Mouse (Mus musculus) forebrain, embryonic 16.5 days (tissue): ENCODE measurements around the gene Grk5. TPM values are rescaled to one million over a fixed set of nuclear protein-coding genes. Genes with fewer than 3 reads are reported as not detected.

ENCODE experiments used
- ATAC-seq: fragments of 200-750 bp; cut with Nextera tagmentation; 2 replicates; pipeline ENCODE4 v1.8.0; 2017; ENCODE audit warnings: mild to moderate bottlenecking, moderate library complexity
- H3K27ac ChIP-seq: fragments of 300-500 bp; sonication (generic); 2 replicates; pipeline ENCODE4 v1.5.1; 2014; ENCODE audit warnings: low read length, control low read depth
- H3K27me3 ChIP-seq: fragments of 300-500 bp; sonication (generic); replicated peaks from 2 replicates; pipeline ENCODE4 v1.6.1; 2014; ENCODE audit warnings: low read length; ENCODE audit not compliant: control insufficient read depth, insufficient read depth
- H3K36me3 ChIP-seq: fragments of 300-500 bp; sonication (generic); 2 replicates; pipeline ENCODE4 v1.6.1; 2014; ENCODE audit not compliant: control insufficient read depth, insufficient read depth
- H3K4me1 ChIP-seq: fragments of 300-500 bp; sonication (generic); replicated peaks from 2 replicates; pipeline ENCODE4 v1.6.1; 2014; ENCODE audit warnings: low read length; ENCODE audit not compliant: control insufficient read depth, insufficient read depth
- H3K4me2 ChIP-seq: fragments of 300-500 bp; sonication (generic); 2 replicates; pipeline ENCODE4 v1.6.1; 2014; ENCODE audit warnings: mild to moderate bottlenecking, low read length, control low read depth
- H3K4me3 ChIP-seq: fragments of 300-500 bp; sonication (generic); replicated peaks from 2 replicates; pipeline ENCODE4 v1.5.1; 2014; ENCODE audit warnings: mild to moderate bottlenecking, low read length, control low read depth
- H3K9ac ChIP-seq: fragments of 300-500 bp; sonication (generic); replicated peaks from 2 replicates; pipeline ENCODE4 v1.6.1; 2014; ENCODE audit warnings: low read depth, low read length, control low read depth
- H3K9me3 ChIP-seq: fragments of 300-500 bp; sonication (generic); 2 replicates; pipeline ENCODE4 v1.6.1; 2016; ENCODE audit warnings: low read length; ENCODE audit not compliant: control insufficient read depth
- WGBS: fragments of 180-500 bp; shearing (Covaris S2); extraction: QIAGEN DNeasy Blood & Tissue Kit; methylation state at CpG from one replicate; pipeline ENCODE4 v1.1.7; 2014; 5-methylcytosine and 5-hydroxymethylcytosine counted together
- polyA plus RNA-seq: library from polyadenylated mRNA; unstranded; fragments of >200 nt; fragmentation: Nextera tagmentation; extraction: Ambion mirVana; gene quantifications from 2 replicates; pipeline ENCODE4 v1.2.1, GENCODE M21; 2015

Gene Grk5
- polyA plus RNA-seq, 1 experiment from 2014 or later: 2.4 TPM

DNA sequence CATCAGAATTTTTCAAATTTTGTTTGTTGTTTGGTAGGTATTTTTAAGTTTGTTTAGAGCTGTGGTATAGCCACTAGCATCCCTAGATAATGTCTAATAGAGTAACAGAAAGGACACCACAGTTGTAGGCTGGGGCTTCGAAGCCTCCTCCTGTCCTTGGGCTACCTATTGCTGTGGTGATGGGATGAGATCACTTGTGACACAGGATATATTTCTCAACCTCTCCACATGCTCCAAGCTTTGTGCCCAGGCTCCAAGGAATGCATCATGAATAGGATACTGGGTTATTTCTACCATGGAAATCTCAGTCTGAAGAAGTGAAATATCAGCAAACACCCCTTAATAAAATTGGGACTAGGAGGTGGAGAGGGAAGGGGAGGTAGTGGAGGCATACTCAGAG is 198.2 kb downstream of the Grk5 start:
- H3K4me3 ChIP-seq: no peak overlapping the region
- H3K36me3 ChIP-seq: peaks cover 2% of the 10 kb centered on the region; the same call in 1 of the 2 replicates
- H3K9me3 ChIP-seq: no peaks in the 10 kb centered on the region
- no peaks in the 10 kb centered on the region for H3K4me1 ChIP-seq
- no peak for ATAC-seq
- no peaks in the 10 kb centered on the region for H3K27me3 ChIP-seq
- no peak overlapping the region for H3K4me2 ChIP-seq
- no peak overlapping the region for H3K27ac ChIP-seq
- no peak overlapping the region for H3K9ac ChIP-seq
- WGBS: 92% methylated on average over 1 of the region's 1 CpGs

DNA sequence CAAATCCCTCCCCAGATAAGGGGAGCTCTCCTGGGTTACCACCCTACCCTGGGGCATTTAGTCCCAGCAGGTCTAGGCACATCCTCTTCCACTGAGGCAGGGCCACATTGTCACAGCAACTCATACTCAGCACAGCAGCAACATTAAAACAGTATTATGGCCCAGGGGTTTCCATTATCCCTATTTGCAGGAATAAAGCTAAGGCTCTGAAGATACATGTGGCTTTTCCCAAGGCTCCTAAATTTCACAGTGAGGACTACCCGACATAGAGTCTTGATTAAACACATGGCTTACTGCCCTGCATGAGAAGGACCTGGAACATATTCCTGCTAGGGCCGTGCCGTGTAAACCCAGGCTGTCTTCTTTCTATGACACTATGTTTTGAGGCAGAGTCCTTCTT is 199.5 kb downstream of the Grk5 start:
- no peaks in the 10 kb centered on the region for H3K9me3 ChIP-seq
- no peak overlapping the region for H3K4me3 ChIP-seq
- no peak for ATAC-seq
- H3K27me3 ChIP-seq: no peaks in the 10 kb centered on the region
- no peak overlapping the region for H3K4me2 ChIP-seq
- H3K9ac ChIP-seq: no peak overlapping the region
- peaks cover 2% of the 10 kb centered on the region; the same call in 1 of the 2 replicates for H3K36me3 ChIP-seq
- no peak overlapping the region for H3K27ac ChIP-seq
- H3K4me1 ChIP-seq: no peaks in the 10 kb centered on the region
- WGBS: 90% methylated on average over 3 of the region's 3 CpGs

DNA sequence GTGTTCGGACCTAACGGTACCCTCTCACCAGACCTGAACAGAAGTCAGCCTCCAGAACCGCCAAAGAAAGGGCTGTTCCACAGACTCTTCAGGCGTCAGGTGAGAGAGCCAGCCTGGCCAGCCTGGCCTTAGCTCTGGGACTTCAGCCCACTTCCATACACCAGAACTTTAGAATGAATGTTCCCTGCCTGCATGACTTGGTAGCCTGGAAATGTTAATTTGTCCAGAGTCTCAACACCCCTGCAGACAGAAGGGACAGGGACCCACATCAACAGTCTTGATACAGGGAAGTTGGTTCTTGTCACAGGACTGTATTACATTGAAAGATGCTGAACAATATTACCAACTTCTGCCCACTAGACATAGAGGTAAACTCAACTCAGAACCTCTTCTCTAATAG is 201.0 kb downstream of the Grk5 start:
- Histone ChIP-seq H3K36me3 (peaks cover 2% of the 10 kb centered on the region; the same call in 1 of the 2 replicates), H3K4me2 (no peak overlapping the region), H3K27ac (no peak overlapping the region), H3K9me3 (no peaks in the 10 kb centered on the region), H3K9ac (no peak overlapping the region), H3K4me1 (no peaks in the 10 kb centered on the region), H3K4me3 (no peak overlapping the region), H3K27me3 (no peaks in the 10 kb centered on the region)
- no peak for ATAC-seq
- 94% methylated on average over 4 of the region's 4 CpGs for WGBS

DNA sequence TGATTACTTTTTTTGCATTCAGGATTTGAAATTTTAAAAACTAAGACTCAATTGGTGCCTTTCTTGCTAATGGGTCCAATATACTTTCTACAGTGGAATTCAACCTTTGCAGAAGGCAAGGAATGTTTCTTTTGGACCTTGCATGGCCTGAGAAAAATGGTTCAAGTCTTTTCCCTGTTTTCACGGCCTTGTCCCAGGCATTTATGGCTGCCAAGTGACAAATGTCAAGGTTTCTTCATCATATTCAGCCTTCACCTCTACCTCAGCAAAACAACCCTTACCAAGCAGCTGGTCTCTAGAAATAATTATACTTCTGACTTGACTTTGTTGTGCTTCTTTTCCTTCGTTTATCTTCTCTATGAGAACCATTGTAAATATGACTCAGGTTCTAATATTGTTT is 207.2 kb downstream of the Grk5 start:
- H3K9me3 ChIP-seq: no peaks in the 10 kb centered on the region
- WGBS: 86% methylated on average over 2 of the region's 2 CpGs
- ATAC-seq: no peak
- no peak overlapping the region for H3K27ac ChIP-seq
- H3K4me3 ChIP-seq: no peak overlapping the region
- no peaks in the 10 kb centered on the region for H3K27me3 ChIP-seq
- H3K36me3 ChIP-seq: no peaks in the 10 kb centered on the region
- H3K9ac ChIP-seq: no peak overlapping the region
- no peak overlapping the region for H3K4me2 ChIP-seq
- no peaks in the 10 kb centered on the region for H3K4me1 ChIP-seq

GRCm38 (mm10) chr19:61097764-61098163 is 208.2 kb downstream of the Grk5 start:
- Histone ChIP-seq H3K4me1 (no peaks in the 10 kb centered on the region), H3K27me3 (no peaks in the 10 kb centered on the region), H3K9me3 (no peaks in the 10 kb centered on the region), H3K4me3 (no peak overlapping the region), H3K36me3 (no peaks in the 10 kb centered on the region), H3K4me2 (no peak overlapping the region), H3K9ac (no peak overlapping the region), H3K27ac (no peak overlapping the region)
- peak; percentile 55; the same call in 1 of the 2 replicates for ATAC-seq
- WGBS: 19% methylated on average over 4 of the region's 4 CpGs

GRCm38 (mm10) chr19:61110184-61110583 is 220.6 kb downstream of the Grk5 start:
- Histone ChIP-seq H3K4me2 (no peak overlapping the region), H3K9ac (no peak overlapping the region), H3K27me3 (no peaks in the 10 kb centered on the region), H3K4me3 (no peak overlapping the region), H3K36me3 (no peaks in the 10 kb centered on the region), H3K27ac (no peak overlapping the region), H3K9me3 (peaks cover 9% of the 10 kb centered on the region), H3K4me1 (no peaks in the 10 kb centered on the region)
- 60% methylated on average over 2 of the region's 2 CpGs for WGBS
- no peak for ATAC-seq

- 91% methylated on average over 10 of the region's 10 CpGs for WGBS
- peaks cover 5% of the 10 kb centered on the region; the same call in 1 of the 2 replicates for H3K36me3 ChIP-seq
- no peaks in the 10 kb centered on the region for H3K27me3 ChIP-seq
- no peak overlapping the region for H3K4me3 ChIP-seq
- H3K9ac ChIP-seq: no peak overlapping the region
- ATAC-seq: no peak
- peaks cover 2% of the 10 kb centered on the region; the same call in 1 of the 2 replicates for H3K9me3 ChIP-seq
- no peak overlapping the region for H3K4me2 ChIP-seq
- no peaks in the 10 kb centered on the region for H3K4me1 ChIP-seq
- H3K27ac ChIP-seq: no peak overlapping the region
These were observed 241.5 kb downstream of the Grk5 start for GRCm38 (mm10) chr19:61131096-61131495.

GRCm38 (mm10) chr19:61138655-61139054 is 249.1 kb downstream of the Grk5 start:
- no peak overlapping the region for H3K4me3 ChIP-seq

GRCm38 (mm10) chr19:61140342-61141206 is 251.0 kb downstream of the Grk5 start, which contains the start of gene Zfp950:
Gene Zfp950, minus strand, starts transcription at chr19:61140840.
- H3K4me1 ChIP-seq: peaks cover 7% of the 10 kb centered on the region
- under 1% methylated on average over 18 of the region's 18 CpGs for WGBS
- peak within 1 kb of the TSS; percentile 69 for H3K4me3 ChIP-seq
- H3K36me3 ChIP-seq: no peaks in the 10 kb centered on the region
- peak within 1 kb of the TSS; percentile 87 for H3K4me2 ChIP-seq
- H3K9me3 ChIP-seq: no peaks in the 10 kb centered on the region
- H3K27me3 ChIP-seq: no peaks in the 10 kb centered on the region
- no peak within 1 kb of the TSS for H3K27ac ChIP-seq
- peak; percentile 100 for ATAC-seq
- H3K9ac ChIP-seq: peak within 1 kb of the TSS; percentile 70

More at GRCm38 (mm10) chr19:61138655-61139054, 249.1 kb downstream of the Grk5 start:
- H3K27ac ChIP-seq: no peak overlapping the region
- peaks cover 7% of the 10 kb centered on the region for H3K4me1 ChIP-seq
- H3K9me3 ChIP-seq: no peaks in the 10 kb centered on the region
- H3K4me2 ChIP-seq: no peak overlapping the region
- H3K9ac ChIP-seq: no peak overlapping the region
- H3K27me3 ChIP-seq: no peaks in the 10 kb centered on the region
- ATAC-seq: no peak
- H3K36me3 ChIP-seq: no peaks in the 10 kb centered on the region
